Mouse (Mus musculus) lung, adult 2 months (tissue): ENCODE data around the gene Pitpnm2.
A peak's percentile ranks its signal among the peaks of the same experiment; 100 is the strongest.

Source experiments
- CTCF ChIP-seq: fragments of 200-500 bp; IDR thresholded peaks from 2 replicates; pipeline ENCODE4 v1.5.1; 2011; ENCODE audit warnings: mild to moderate bottlenecking, low read length, control low read depth; ENCODE audit not compliant: insufficient read depth
- POLR2A ChIP-seq: fragments of 200-500 bp; IDR thresholded peaks from 2 replicates; pipeline ENCODE4 v1.6.1; 2011; ENCODE audit warnings: low read depth, mild to moderate bottlenecking, control low read depth, low read length, borderline replicate concordance; ENCODE audit errors: extremely low read depth

DNA sequence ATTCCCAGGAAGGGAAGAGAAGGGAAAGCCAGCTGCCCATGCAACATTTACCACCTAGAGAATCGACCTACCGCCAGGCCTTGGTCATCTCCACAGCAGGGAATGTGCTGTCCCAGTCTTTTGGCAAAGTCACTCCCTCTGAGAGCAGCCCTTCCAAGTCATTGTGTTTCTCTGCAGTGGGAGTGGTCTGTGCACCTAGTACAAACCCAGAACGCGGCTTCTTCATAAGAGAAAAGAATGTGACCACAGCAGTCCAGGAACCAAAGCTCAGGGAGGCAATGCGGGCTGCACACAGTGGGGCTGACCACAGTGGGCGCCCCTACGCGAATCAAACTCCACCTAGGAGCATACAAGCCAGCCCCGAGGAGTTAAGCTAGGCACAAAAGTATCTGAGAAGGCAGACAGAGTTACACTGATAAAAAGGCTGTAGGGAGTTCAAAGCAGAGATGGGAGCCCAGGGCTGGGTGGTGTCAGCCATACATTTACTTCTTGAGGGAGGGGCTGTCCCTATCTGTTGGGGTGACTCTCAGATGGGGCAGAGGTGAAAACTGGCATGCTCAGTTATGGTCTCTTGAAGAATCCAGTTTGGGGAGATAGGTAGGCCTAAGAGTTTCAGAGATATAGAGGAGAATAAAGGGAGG lies 1.5 kb downstream of the Pitpnm2 start:
- TF ChIP-seq CTCF = no peak
- peak; percentile 58; the same call in 1 of the 2 replicates for TF ChIP-seq POLR2A
